ENCODE assay signal across 9 mouse cellular contexts in the genomic region with DNA sequence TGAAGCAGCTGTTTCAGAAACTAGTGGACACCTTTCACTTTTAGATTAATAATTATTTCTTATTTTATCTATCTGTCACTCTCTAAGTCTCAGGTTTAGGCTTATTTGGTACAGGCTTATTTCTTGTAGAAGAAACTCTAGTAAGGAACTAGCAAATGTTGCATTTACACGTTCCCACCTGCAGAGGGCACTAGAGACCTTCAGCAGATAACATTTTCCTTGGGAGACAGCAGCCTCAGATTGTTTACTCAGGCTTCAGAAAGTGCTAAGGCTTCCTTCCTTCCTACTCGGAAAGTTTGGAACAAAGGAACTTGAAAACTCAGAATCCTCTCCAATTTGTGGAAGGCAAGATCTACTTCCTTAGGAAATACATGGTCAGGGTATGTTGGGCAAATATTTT. TPM values are rescaled to one million over a fixed set of nuclear protein-coding genes. Genes with fewer than 3 reads are reported as not detected.
DNase-seq lines count a peak whose midpoint lies in the region; ATAC-seq and TF ChIP-seq lines count a peak whose summit lies in the region.
"Had no signal": no experiment of that assay in that cellular context is flagged by ENCODE, and none has a peak within 500 bp of the region (broad histone marks: within the 10 kb centered on the region; RNA-seq: fewer than 3 reads in every experiment).

No protein-coding gene starts in this region.

- H3K4me1 ChIP-seq in thymus, adult 2 months (replicated peaks; ENCODE audit: control insufficient read depth, insufficient read depth, low read length), result no peaks in the 10 kb centered on the region
- no peaks in the 10 kb centered on the region for H3K4me1 ChIP-seq in forebrain, embryonic 11.5 days (replicated peaks; ENCODE audit: control insufficient read depth, insufficient read depth, low read length)
- no peaks in the 10 kb centered on the region for H3K4me1 ChIP-seq in limb, embryonic 10.5 days

- no peak overlapping the region for H3K4me2 ChIP-seq in forebrain, embryonic 11.5 days (ENCODE audit: low read depth, low read length, severe bottlenecking)

- H3K4me3 ChIP-seq in thymus, adult 2 months (ENCODE audit: control insufficient read depth, insufficient read depth, low read length), result no peak overlapping the region
- no peak overlapping the region for H3K4me3 ChIP-seq in forebrain, embryonic 11.5 days (ENCODE audit: low read depth, low read length)
- H3K4me3 ChIP-seq in limb, embryonic 10.5 days, result no peak overlapping the region
- H3K4me3 ChIP-seq: myocyte had no signal

- 0 out of 2 replicates have a peak, but pooled peaks have one; percentile 33 for ATAC-seq in forebrain, embryonic 11.5 days (replicated peaks; ENCODE audit: low FRiP score)

- DNase-seq in thymus, adult 2 months, result peak; percentile 33
- DNase-seq in thymus, adult 18-20 months, result no peak
- peak; percentile 90 for DNase-seq in brain, adult 2 months (ENCODE audit: low read depth, low spot score)
- peak; percentile 78 for DNase-seq in forebrain, embryonic 11.5 days (ENCODE audit: low spot score)
- peak; percentile 63 for DNase-seq in kidney, adult 9 months
- peak; percentile 68 for DNase-seq in limb, embryonic 10.5 days (ENCODE audit: low spot score)
- peak; percentile 86 for DNase-seq in retina, embryonic 14.5 days (ENCODE audit: low spot score)
- DNase-seq in gastrocnemius, postnatal 25 days, result no peak

- H3K27ac ChIP-seq in thymus, adult 2 months (ENCODE audit: control insufficient read depth, insufficient read depth, low read length), result no peak overlapping the region
- H3K27ac ChIP-seq in forebrain, embryonic 11.5 days (ENCODE audit: low read depth, low read length), result no peak overlapping the region
- H3K27ac ChIP-seq in limb, embryonic 10.5 days, result no peak overlapping the region

- H3K9me3 ChIP-seq in forebrain, embryonic 11.5 days (ENCODE audit: control insufficient read depth, low read length), result no peaks in the 10 kb centered on the region
- no peaks in the 10 kb centered on the region for H3K9me3 ChIP-seq in limb, embryonic 10.5 days (replicated peaks)

- no peak for TF ChIP-seq CTCF in thymus, adult 2 months (IDR thresholded peaks at IDR 0.05; ENCODE audit: borderline replicate concordance, control insufficient read depth, extremely low read depth, insufficient read depth, low read length, poor library complexity)

- TF ChIP-seq POLR2A in thymus, adult 2 months (IDR thresholded peaks at IDR 0.05; ENCODE audit: control insufficient read depth, extremely low read depth, insufficient read depth, low read length, poor library complexity), result no peak

- H3K9ac ChIP-seq in forebrain, embryonic 11.5 days (ENCODE audit: low read length), result no peak overlapping the region

- H3K27me3 ChIP-seq in thymus, adult 2 months (ENCODE audit: control insufficient read depth, insufficient read depth, low read length), result no peaks in the 10 kb centered on the region
- no peaks in the 10 kb centered on the region for H3K27me3 ChIP-seq in forebrain, embryonic 11.5 days (ENCODE audit: control insufficient read depth, insufficient read depth, low read length)
- H3K27me3 ChIP-seq in limb, embryonic 10.5 days (ENCODE audit: low read depth, poor library complexity, severe bottlenecking), result no peaks in the 10 kb centered on the region

- no peaks in the 10 kb centered on the region for H3K36me3 ChIP-seq in thymus, adult 2 months (ENCODE audit: control insufficient read depth, insufficient read depth, low read length)
- no peaks in the 10 kb centered on the region for H3K36me3 ChIP-seq in forebrain, embryonic 11.5 days (ENCODE audit: control insufficient read depth, insufficient read depth, low read length)
- H3K36me3 ChIP-seq in limb, embryonic 10.5 days, result no peaks in the 10 kb centered on the region

- 0% methylated on average over 2 of the region's 2 CpGs for WGBS in thymus, adult 2 months
- 10% methylated on average over 2 of the region's 2 CpGs for WGBS in forebrain, embryonic 11.5 days
- 5% methylated on average over 2 of the region's 2 CpGs for WGBS in limb, embryonic 10.5 days

RNA-seq across cellular contexts. Expression of a gene that starts 52.6 kb away (rescaled TPM):
- polyA plus RNA-seq in thymus, adult 2 months (2012; rRNA removed), result 0.32 and 2.9 TPM in 2 replicates
- 0.04 and 0.77 TPM in 2 replicates for polyA plus RNA-seq in forebrain, embryonic 11.5 days (2014; fragmentation: Nextera tagmentation; extraction: Ambion mirVana)
- 0.28 and 1.9 TPM in 2 replicates for polyA plus RNA-seq in limb, embryonic 10.5 days (2016; fragmentation: Nextera tagmentation; extraction: Ambion mirVana)
- total RNA-seq in gastrocnemius, postnatal 25 days (2021), result 1,000 to 10,000 TPM; 6,049 to 7,005 TPM

Comparison
In these comparisons a context has a peak if more than half of its experiments do, and no peak if none do; other contexts are left out.
1. DNase-seq: peak in thymus, adult 2 months (single experiment), brain, adult 2 months (single experiment), forebrain, embryonic 11.5 days (single experiment), kidney, adult 9 months (single experiment), limb, embryonic 10.5 days (single experiment) and retina, embryonic 14.5 days (single experiment); none in thymus, adult 18-20 months (0 of 2) and gastrocnemius, postnatal 25 days (single experiment).